Mouse (Mus musculus) activated CD4-positive, CD25-positive, alpha-beta regulatory T cell, adult 4 months (primary cell): Measurements from ENCODE around the gene Klhl11. TPM values are rescaled to one million over a fixed set of nuclear protein-coding genes. Genes with fewer than 3 reads are reported as not detected.

Experiments used
- polyA plus RNA-seq, 2 experiments: library from polyadenylated mRNA; unstranded; fragments of 100-300 nt; shearing (Covaris generic); gene quantifications; one replicate each; pipeline ENCODE4 v1.2.1; 2017

Gene Klhl11
- polyA plus RNA-seq, 2 experiments from 2014 or later = 1.9 to 2.1 TPM

Other genes starting within 250 kb of the Klhl11 start
- not detected for gene Krt16, start 223.8 kb downstream of the Klhl11 start, polyA plus RNA-seq
- gene Krt17, start 211.7 kb downstream of the Klhl11 start, polyA plus RNA-seq = 1 to 10 TPM in 1 of 2 experiments, under 1 TPM in 1; 0.99 to 1.1 TPM
- gene Krt42, start 202.9 kb downstream of the Klhl11 start, polyA plus RNA-seq = not detected
- 1,000 to 10,000 TPM; 1,765 to 2,357 TPM for gene Eif1, start 152.9 kb downstream of the Klhl11 start, polyA plus RNA-seq
- not detected for gene Gast, start 138.3 kb downstream of the Klhl11 start, polyA plus RNA-seq
- gene Hap1, start 116.6 kb downstream of the Klhl11 start, polyA plus RNA-seq = under 1 TPM in 1 of 2 experiments, not detected in 1; 0.87 TPM
- 1 to 10 TPM in 1 of 2 experiments, under 1 TPM in 1; 0.19 to 1.5 TPM for gene Jup, start 75.0 kb downstream of the Klhl11 start, polyA plus RNA-seq
- not detected for gene P3h4, start 57.9 kb downstream of the Klhl11 start, polyA plus RNA-seq
- not detected for gene Fkbp10, start 57.0 kb downstream of the Klhl11 start, polyA plus RNA-seq
- gene Nt5c3b, start 30.9 kb downstream of the Klhl11 start, polyA plus RNA-seq = 100 to 1,000 TPM; 118 to 125 TPM
- gene Klhl10, start 30.8 kb downstream of the Klhl11 start, polyA plus RNA-seq = not detected
- 10 to 100 TPM; 57.2 to 76.7 TPM for gene Acly, start 55.3 kb upstream of the Klhl11 start, polyA plus RNA-seq
- under 1 TPM in 1 of 2 experiments, not detected in 1; 0.15 TPM for gene Ttc25, start 72.9 kb upstream of the Klhl11 start, polyA plus RNA-seq
- 100 to 1,000 TPM; 181 to 201 TPM for gene Cnp, start 102.2 kb upstream of the Klhl11 start, polyA plus RNA-seq
- gene Nkiras2, start 146.5 kb upstream of the Klhl11 start, polyA plus RNA-seq = 10 to 100 TPM; 28.2 to 28.8 TPM
- gene Dnajc7, start 147.4 kb upstream of the Klhl11 start, polyA plus RNA-seq = 100 to 1,000 TPM; 237 to 338 TPM
- gene Zfp385c, start 219.7 kb upstream of the Klhl11 start, polyA plus RNA-seq = under 1 TPM in 1 of 2 experiments, not detected in 1; 0.17 TPM
- 10 to 100 TPM; 25.3 to 42.0 TPM for gene Dhx58, start 231.5 kb upstream of the Klhl11 start, polyA plus RNA-seq
- 10 to 100 TPM; 11.2 to 13.3 TPM for gene Kat2a, start 239.7 kb upstream of the Klhl11 start, polyA plus RNA-seq
- gene Hspb9, start 241.1 kb upstream of the Klhl11 start, polyA plus RNA-seq = under 1 TPM; 0.70 to 0.78 TPM